Comparison of ENCODE assay signal across 10 mouse cellular contexts in genomic region chr14:23429043-23429442, GRCm38 (mm10).
DNase-seq lines count a peak whose midpoint lies in the region; ATAC-seq lines count a peak whose summit lies in the region.
"Had no signal": no experiment of that assay in that cellular context is flagged by ENCODE, and none has a peak within 500 bp of the region (broad histone marks: within the 10 kb centered on the region; RNA-seq: fewer than 3 reads in every experiment).

No protein-coding gene starts in this region.

- H3K4me3 ChIP-seq in midbrain, embryonic 10.5 days, result no peak overlapping the region
- H3K4me3 ChIP-seq in midbrain, embryonic 15.5 days, result no peak overlapping the region
- H3K4me3 ChIP-seq in neural tube, embryonic 11.5 days (ENCODE audit: low read depth, low read length), result no peak overlapping the region
- H3K4me3 ChIP-seq: heart, embryonic 15.5 days; neural tube, embryonic 12.5 days had no signal

- DNase-seq in cerebellum, adult 9-11 months, result no peak
- peak; percentile 19 for DNase-seq in midbrain, embryonic 10.5 days (ENCODE audit: low spot score)
- peak; percentile 28 for DNase-seq in kidney, adult 9 months
- DNase-seq in neural tube, embryonic 11.5 days (ENCODE audit: low spot score), result peak; percentile 32
- DNase-seq in T-cell, adult 2 months (ENCODE audit: low spot score), result no peak
- DNase-seq in thymus, adult 18-20 months, result no peak

- 28% methylated on average over 4 of the region's 4 CpGs for WGBS in midbrain, embryonic 10.5 days
- 25% methylated on average over 4 of the region's 4 CpGs for WGBS in midbrain, embryonic 15.5 days
- 26% methylated on average over 4 of the region's 4 CpGs for WGBS in neural tube, embryonic 11.5 days

- no peak overlapping the region for H3K4me2 ChIP-seq in midbrain, embryonic 15.5 days
- H3K4me2 ChIP-seq in neural tube, embryonic 11.5 days (ENCODE audit: low read depth), result no peak overlapping the region
- H3K4me2 ChIP-seq: heart, embryonic 15.5 days; neural tube, embryonic 12.5 days had no signal

- no peaks in the 10 kb centered on the region for H3K9me3 ChIP-seq in midbrain, embryonic 10.5 days (replicated peaks)
- H3K9me3 ChIP-seq in midbrain, embryonic 15.5 days, result no peaks in the 10 kb centered on the region
- no peaks in the 10 kb centered on the region for H3K9me3 ChIP-seq in neural tube, embryonic 11.5 days (ENCODE audit: control insufficient read depth, low read length)
- H3K9me3 ChIP-seq: heart, embryonic 15.5 days; neural tube, embryonic 12.5 days had no signal

- no peak overlapping the region for H3K9ac ChIP-seq in midbrain, embryonic 15.5 days
- H3K9ac ChIP-seq in neural tube, embryonic 11.5 days (ENCODE audit: low read length), result no peak overlapping the region
- H3K9ac ChIP-seq: heart, embryonic 15.5 days; neural tube, embryonic 12.5 days had no signal

- H3K4me1 ChIP-seq in midbrain, embryonic 10.5 days, result no peaks in the 10 kb centered on the region
- H3K4me1 ChIP-seq in midbrain, embryonic 15.5 days, result no peaks in the 10 kb centered on the region
- H3K4me1 ChIP-seq in neural tube, embryonic 11.5 days (ENCODE audit: control insufficient read depth, insufficient read depth, low read length), result no peaks in the 10 kb centered on the region
- H3K4me1 ChIP-seq: heart, embryonic 15.5 days; neural tube, embryonic 12.5 days had no signal

- ATAC-seq in cerebellum, adult (ENCODE audit: insufficient number of reproducible peaks, low FRiP score, low TSS enrichment), result peak; percentile 53
- no peak for ATAC-seq in midbrain, embryonic 15.5 days (replicated peaks)
- ATAC-seq in neural tube, embryonic 11.5 days (ENCODE audit: insufficient read depth, low FRiP score, low TSS enrichment), result no peak

- H3K27ac ChIP-seq in midbrain, embryonic 10.5 days (replicated peaks), result no peak overlapping the region
- no peak overlapping the region for H3K27ac ChIP-seq in midbrain, embryonic 15.5 days
- no peak overlapping the region for H3K27ac ChIP-seq in neural tube, embryonic 11.5 days (ENCODE audit: low read depth, low read length)
- H3K27ac ChIP-seq: heart, embryonic 15.5 days; neural tube, embryonic 12.5 days had no signal

- H3K36me3 ChIP-seq in midbrain, embryonic 10.5 days, result no peaks in the 10 kb centered on the region
- H3K36me3 ChIP-seq in midbrain, embryonic 15.5 days (replicated peaks), result no peaks in the 10 kb centered on the region
- no peaks in the 10 kb centered on the region for H3K36me3 ChIP-seq in neural tube, embryonic 11.5 days (ENCODE audit: control insufficient read depth, insufficient read depth, low read length)
- H3K36me3 ChIP-seq: heart, embryonic 15.5 days; neural tube, embryonic 12.5 days had no signal

- H3K27me3 ChIP-seq in midbrain, embryonic 10.5 days (ENCODE audit: low read depth, poor library complexity, severe bottlenecking), result no peaks in the 10 kb centered on the region
- H3K27me3 ChIP-seq in midbrain, embryonic 15.5 days (replicated peaks), result no peaks in the 10 kb centered on the region
- no peaks in the 10 kb centered on the region for H3K27me3 ChIP-seq in neural tube, embryonic 11.5 days (ENCODE audit: control insufficient read depth, insufficient read depth, low read length)
- H3K27me3 ChIP-seq: heart, embryonic 15.5 days; neural tube, embryonic 12.5 days had no signal

Comparison
In these comparisons a context has a peak if more than half of its experiments do, and no peak if none do; other contexts are left out.
1. DNase-seq: peak in midbrain, embryonic 10.5 days (single experiment), kidney, adult 9 months (single experiment) and neural tube, embryonic 11.5 days (single experiment); none in cerebellum, adult 9-11 months (single experiment), T-cell, adult 2 months (single experiment) and thymus, adult 18-20 months (0 of 2).